Mouse (Mus musculus) brain, embryonic 14.5 days (tissue): ENCODE measurements at regions not wholly inside any gene's neighbourhood (a gene's known extent, or its start where the extent isn't known, plus 50 kb on each side); places are given as distances from the start of the nearest gene placed in this dataset.

Experiments
- CTCF ChIP-seq: fragments of 200-500 bp; IDR thresholded peaks from 2 replicates; pipeline ENCODE4 v1.5.1; 2012; ENCODE audit warnings: inconsistent platforms, mild to moderate bottlenecking, moderate library complexity, borderline replicate concordance; ENCODE audit not compliant: insufficient read depth, insufficient read length; ENCODE audit errors: extremely low read depth
- POLR2A ChIP-seq: fragments of 200-500 bp; IDR thresholded peaks from 2 replicates; pipeline ENCODE4 v1.6.1; 2012; ENCODE audit warnings: mild to moderate bottlenecking, inconsistent platforms, borderline replicate concordance; ENCODE audit not compliant: poor library complexity, insufficient read depth, insufficient read length, severe bottlenecking; ENCODE audit errors: extremely low read depth

GRCm38 (mm10) chr15:6029214-6029613 is 270.4 kb upstream of the Dab2 start:
- TF ChIP-seq POLR2A (no peak), CTCF (no peak)
